Mouse (Mus musculus) mature B cell (primary cell): ENCODE results near the gene Bmp6.

Experiments
- in situ Hi-C: fragments of 300-500 bp; cut with MboI; formaldehyde crosslinking; loops from 2 replicates; pipeline ENCODE4 v1.14.3; 2019

Gene Bmp6

DNA sequence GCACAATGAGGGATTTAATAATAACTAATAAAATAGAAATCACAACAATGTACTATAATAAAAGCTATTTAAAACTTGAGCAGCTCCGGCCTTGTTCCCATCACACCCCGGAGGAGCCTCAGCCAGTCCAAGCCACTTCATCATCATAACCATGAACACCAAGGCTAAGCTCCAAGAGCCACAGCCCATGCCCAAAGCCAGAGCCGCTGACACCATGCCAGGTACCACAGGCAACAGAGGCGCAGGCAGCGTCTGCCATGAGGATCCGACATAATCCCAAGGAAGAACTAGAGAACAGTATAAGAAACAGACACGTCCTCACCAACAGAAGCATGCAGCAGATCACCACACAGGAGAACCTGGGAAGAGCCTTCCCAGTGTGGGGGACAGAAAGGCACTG, 169.0 kb downstream of the Bmp6 start:
- in situ Hi-C loops: no loop called here

DNA sequence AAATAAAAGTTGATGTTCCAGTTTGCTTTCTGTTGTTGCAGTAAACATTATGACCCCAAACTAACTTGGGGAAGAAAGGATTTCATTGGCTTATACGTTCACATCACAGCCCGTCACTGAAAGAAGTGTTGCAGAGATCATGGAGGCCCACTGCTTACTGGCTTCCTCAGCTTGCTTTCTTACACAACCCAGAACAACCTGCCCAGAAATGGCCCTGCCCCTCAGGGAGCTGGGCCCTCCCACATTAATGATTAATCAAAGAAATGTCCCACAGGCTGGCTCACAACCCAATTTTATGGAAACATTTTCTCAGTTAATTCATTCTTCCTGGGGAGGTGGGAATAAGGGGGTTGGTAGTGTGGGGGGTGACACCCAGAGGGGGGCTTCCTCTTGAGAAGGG, 170.5 kb downstream of the Bmp6 start:
- in situ Hi-C loops: no loop called here

DNA sequence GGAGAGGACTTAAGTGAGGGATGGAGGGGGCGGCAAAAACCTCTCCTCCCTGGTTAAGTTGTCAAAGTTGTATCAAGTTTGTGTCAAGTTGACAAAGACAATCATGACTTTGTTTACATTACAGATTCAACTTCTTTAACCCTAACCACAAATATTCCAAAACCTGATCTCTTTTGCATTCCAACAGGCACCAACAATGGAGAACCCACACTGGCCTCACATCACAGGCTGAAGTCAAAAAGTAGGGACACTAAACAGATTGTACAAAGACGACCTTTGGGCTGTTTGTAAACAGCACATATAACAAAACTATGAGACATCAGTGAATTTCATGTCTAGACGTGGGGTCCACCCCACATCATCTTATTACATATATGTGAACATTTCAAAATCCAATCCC, 170.9 kb downstream of the Bmp6 start:
- in situ Hi-C loops: no loop called here

DNA sequence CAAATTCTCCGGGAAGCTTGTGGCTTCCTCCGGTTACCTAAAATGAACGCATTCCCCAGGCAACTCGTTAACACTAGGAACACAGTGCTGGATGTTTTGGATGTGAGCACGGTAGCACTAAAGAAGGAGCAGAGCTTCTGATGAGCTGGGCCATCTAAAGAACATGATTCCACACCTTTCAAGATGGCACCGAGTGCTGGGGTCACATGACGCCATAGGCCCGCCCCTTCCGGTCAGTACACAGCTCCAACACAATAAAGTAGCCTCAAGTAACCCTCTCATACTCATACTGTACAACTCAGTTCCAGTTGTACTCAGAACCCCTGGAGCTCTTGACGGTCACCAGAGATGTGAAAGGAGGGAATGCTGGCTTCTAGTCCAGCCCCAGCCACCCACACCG, 171.7 kb downstream of the Bmp6 start:
- in situ Hi-C loops: no loop called here

DNA sequence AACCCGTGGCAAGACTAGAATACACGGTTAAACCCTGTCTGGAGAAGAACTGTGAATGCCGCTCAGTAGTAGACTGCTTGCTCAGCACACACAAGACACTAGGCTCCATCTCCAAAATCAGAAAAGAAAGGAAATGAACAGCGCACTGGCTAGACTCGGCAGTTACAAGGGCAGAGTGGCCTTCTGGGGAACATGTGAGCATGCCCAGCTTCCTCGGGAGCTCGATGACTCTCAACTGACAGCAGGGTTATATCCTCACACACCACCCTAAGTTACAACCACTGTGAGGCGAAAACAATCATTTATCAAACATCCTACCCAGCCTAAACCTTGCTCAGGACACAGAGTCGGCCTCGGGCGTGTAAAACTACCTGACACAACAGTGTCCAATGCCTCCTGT, 175.4 kb downstream of the Bmp6 start:
- in situ Hi-C loops: no loop called here

DNA sequence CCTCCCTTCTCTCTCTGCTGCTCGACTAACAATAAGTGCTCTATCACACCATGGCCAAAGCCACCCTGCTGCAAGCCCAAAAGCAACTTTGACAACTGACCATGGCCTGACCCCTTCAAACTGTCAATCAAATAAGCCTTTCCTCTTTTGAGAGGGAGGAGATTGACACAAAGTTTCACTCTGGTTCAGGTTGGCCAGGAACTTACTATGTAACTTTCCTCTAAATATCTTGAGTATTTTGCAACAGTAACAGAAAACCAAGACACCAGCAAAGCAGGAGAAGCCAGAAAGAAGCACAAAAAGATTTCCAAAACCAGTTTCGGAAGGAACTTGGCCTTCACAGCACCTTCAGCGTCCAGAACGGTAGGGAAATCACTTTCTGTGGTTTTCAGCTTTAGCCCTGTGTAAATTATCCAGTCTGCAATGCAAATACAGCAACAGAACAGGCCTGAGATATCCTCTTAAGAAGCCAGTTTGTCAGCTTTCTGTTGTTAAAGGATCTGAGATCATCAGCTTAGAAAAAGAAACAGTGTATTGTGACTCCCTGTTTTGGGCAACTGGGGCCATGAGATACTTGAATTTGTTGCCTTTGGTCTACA, 177.2 kb downstream of the Bmp6 start:
- in situ Hi-C loops: no loop called here

DNA sequence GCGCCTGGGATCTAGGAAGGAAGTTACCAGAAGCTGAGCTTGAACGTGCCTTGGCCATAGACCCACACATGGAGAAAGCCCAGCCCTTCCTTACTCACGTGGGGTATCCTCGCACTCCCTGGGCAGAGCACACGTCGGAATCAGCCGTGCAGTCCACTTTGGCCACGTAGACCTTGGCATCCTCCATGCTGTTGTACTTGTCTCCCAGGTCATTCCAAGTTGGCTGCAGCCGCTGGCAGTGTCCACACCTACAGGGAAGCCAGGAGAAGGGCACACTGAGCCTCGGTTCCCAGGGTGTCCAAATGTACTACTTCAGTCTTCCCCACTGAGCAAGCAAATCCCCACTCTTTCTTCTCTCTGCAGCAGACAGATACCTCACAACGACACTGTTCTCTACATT, 178.3 kb downstream of the Bmp6 start:
- in situ Hi-C loops: no loop called here

DNA sequence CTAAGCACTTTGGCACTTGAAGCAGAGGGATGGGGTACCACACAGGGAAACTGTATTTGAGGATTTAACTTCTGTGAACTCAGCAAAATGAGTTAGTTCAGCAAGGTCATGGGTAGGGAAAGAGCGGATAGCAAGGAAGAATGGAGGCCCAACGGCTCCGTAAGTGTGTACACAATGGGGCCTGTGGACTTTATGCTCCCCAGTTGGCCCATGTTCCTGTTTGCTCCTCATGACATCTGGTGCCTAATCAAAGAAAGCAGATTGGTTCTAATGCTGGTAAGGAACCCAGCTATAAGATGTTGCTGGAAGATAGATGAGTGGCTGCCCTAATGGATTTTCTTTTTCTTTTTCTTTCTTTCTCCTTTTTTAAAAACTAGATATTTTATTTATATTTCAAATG, 180.4 kb downstream of the Bmp6 start:
- in situ Hi-C loops: no loop called here

DNA sequence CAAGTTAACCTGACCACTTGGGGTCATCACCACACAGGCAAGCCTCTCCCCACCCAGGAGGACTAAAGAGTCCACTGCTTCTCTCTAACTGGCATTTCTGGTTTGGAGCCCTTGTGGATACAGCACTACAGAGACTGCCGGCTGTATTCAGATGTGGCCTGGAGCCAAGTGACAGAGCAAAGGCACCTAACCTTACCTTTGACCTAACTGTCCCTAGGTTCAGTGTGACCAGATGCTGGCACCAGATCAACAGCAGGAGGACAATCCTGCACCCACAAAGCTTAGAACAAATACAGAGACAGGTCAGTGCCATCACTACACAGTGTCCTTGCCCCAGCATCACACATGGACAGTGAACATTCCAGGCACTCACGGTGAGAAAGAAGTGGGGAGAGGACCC, 181.2 kb downstream of the Bmp6 start:
- in situ Hi-C loops: no loop called here

DNA sequence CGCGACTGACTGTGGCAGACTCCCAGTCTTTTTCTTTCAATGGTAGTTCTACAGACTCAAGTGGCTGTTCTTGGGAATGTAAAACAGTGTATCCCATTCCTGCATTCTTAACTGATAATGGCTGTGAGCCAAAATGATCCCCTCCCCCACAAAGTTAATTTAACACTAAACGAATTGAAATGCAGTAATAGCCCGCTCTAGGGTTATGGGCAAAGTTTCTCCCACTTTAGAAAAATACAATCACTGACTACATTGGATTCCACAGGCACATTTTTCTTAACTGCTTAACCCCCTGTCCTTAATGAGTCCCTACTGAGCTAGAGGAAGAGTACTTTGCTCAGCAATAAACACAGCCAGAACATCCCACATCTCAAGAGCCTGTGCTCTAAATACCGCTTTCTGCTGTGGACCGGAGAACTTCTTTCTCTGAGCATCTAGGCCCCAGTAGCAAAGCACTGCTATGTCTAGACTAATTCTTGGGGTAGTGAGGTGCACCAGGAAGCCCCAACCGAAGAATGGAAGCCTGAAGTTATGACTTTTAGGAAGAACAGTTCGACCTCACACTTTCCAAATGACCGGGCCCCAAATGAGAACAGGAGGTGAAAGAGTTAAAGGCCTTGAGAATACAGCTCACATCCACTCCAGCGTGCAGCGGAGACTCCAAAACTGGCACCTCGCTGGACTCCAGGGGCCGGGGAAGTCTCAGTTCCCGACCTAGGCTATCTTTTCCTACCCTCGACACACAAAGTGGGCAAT, 182.3 kb downstream of the Bmp6 start:
- in situ Hi-C loops: no loop called here

DNA sequence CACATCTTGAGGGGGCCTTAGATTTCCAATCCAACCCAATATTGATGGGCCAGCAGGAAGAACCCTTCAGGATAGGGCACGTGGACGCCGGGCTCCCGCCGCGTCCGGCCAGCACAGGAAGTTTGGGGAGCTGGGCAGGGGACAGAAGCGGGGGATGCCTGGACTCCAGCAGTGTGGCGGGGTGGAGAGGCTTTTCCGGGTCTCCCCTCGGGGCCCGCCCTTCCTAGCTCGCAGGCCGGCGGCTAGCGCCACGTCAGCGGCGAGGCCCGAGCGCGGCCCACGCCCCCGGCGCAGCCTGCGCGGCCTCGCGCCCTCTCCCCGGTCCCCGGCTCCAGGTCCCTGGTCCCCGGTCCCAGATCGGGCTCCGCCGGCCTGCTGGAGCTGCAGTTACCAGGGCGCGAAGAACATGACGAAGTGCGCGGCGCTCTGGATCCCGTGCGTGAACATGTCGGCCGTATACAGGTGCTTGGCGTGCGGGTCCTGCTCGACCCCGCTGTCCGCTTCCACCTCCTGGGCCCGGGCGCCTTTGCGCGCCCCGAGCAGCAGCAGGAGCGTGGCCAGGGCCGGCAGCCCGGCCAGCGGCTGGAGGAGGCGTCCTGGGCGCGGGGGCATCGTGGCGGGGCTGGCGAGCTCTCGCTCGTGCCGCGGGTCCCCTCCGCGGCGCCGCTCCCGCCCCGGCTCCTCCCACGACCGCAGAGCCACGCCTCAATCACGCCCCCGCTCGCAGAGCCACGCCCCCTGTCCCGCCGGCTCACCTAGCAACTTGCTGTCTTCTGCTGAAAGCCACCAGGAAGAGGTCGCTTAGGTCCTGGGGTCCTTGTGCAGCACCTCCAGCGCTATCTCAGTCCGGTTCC, 183.1 kb downstream of the Bmp6 start:
- in situ Hi-C loops: no loop called here

DNA sequence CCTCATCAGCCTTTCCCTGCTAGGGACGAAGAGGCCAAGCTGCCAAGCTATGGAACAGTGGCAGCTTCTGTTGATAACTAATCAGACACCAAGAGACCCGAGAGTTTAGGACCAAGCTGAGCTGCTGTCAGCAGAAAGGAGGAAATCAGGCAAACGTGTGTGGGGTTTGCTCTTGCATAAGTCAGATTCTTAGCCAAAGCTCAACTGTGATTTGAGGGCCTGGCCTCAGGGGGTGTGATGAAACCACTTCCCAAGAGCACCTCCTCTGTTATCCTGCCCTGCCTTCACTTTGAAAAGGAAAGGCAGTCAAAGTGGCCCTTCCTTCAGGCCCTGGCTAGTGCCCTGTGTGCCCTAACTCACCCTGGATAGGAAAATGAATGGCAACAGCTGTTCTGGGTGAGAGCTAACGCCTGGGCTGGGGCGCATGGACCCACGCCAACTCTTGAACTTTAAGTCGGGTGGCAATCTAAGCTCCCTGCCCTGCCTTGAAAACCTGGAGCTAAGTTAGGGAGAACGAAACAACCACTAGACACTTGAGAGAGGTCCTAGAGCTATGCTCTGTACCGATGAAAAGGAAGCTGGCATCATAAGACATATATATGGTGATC, 183.9 kb downstream of the Bmp6 start, which contains the start of gene Txndc5:
TSS of gene Txndc5 (minus strand) at position 138 of the 608 bp plus-strand sequence.
- in situ Hi-C loops: no loop called here

DNA sequence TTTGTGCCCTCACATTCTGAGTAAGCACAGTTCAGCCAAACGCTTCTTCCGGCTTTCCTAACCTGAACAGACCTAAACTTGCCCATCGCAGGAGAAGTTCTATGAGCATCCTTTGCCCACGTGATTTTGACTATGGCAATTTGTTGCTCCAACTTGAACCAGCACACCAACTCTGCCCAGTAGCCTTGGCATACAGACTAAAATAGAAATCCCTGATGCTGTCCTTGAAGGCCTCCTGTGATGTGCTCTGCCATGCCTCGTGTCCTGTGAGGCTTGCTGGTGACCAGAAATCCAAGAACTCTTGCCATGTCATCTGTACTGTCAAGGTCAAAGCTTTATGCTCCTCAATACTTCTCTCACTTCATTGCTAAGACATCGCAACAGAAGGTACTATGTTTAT, 184.7 kb downstream of the Bmp6 start:
- in situ Hi-C loops: no loop called here

DNA sequence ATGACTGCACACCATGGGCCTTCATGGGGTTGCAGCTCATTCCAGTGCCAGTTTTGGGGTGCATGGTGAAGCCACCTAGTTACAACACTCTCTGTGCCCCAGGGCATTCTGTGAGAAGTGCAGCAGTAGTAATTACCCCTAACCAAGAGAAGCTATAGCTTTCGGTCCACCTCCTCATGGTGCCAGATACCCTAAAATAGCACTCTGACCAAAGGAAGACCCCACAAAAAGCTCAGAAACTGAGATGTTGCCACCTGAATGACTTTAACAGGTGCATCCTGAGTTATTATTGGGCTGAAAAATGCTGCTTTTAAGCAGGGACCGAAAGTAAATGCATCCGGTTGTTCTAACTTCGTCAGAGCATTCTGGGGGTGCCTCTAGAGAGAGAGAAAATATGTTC, 186.6 kb downstream of the Bmp6 start:
- in situ Hi-C loops: no loop called here

DNA sequence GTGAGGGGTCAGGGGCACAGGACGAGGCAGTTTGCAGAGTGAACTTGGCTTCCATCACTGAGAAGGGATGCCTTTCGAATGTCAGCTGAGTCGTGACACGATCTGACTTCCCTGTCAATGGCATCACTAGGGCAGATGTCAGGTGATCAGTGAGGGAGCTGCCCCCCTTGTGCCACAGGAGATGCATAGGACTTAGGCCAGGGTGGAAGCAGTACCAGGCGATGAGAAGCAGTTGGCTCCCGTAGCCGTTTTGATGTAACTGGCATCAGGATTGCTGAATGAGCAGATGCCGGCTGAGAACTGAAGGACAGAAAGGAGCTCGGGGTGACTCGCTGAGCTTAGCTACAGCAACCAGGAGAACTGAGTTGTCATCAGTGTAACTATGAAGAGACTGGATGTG, 188.6 kb downstream of the Bmp6 start:
- in situ Hi-C loops: no loop called here

DNA sequence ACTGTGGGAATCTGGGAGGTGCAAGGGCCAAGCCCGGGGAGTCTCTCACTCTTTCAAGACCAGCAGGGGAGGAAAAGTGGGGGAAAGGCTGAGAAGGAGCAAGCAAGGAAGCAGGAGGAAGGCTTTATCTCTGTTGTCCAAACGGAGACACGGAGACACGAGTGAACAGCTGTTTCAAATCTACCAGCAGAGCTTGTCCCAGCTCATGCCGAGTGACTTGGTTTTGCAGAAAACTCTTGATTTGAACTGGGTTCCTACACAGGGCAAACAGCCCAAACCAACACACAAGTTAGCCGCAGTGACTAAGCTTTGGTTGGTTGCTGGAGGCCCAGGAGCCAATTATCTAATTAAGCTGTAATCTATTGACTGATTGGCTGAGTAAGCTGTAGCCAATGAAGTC, 189.1 kb downstream of the Bmp6 start:
- in situ Hi-C loops: no loop called here

DNA sequence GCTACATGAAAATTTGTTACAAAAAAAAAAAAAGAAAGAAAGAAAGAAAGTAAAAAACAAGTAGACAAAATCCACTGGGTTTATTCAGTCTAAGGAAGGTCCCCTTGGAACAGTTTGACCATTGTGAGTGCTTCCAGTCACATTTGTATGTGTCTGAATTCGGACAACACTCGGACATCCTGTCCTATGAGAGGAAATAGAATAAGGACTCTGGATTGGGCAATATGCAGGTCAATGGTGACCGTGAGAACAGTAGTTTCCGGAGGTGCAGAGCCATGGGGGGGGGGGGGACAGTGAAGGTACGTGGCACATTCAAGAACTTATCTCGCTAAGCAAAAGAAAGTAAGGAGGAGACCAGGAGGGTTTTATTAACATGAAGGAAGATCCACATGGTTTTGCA, 189.8 kb downstream of the Bmp6 start:
- in situ Hi-C loops: no loop called here

DNA sequence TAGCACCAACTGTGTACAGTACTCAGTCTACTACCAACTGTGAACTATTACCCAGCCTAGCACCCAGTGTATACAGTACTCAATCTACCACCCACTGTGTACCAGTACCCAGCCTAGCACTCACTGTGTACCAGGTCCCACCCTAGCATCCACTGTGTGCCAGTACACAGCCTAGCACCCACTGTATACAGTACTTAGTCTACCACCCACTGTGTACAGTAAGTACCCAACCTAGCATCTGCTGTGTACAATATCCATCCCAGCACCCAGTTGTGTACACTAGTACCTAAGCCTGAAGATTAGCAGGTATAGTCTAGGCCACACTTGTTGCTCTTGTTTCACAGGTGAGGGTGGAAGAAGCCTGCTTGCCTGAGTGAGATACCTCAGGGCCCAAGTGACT, 192.6 kb downstream of the Bmp6 start:
- in situ Hi-C loops: no loop called here

DNA sequence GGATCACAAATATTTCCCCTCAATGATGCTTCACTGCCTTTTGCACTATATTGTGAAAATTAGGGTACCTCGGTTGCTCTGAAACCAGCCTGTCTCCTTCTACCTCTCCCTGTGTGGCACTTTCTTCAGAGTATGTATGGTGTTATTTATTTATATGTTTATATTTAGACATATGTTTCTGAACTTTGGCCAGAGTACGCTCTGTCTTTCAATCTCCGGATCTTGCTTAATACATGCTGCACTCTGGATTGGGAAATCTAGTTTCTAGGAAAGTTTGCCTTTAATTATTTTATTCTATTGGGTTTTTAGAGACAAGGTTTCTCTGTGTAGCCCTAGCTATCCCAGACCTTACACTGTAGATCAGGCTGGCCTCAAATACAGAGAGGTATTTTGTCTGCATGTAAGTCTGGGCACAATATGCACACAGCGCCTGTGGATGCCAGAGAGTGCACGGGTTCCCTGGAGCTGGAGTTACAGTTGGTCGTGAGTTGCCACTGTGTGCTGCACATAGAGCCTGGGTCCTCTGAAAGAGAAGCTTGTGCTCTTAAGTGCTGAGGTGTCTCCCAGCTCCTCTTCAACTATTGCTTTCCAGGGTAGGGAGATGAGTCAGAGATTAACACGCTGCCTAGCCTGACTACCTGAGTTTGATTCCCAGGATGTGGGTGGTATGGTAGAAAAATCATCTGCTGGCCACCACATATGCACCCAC, 194.4 kb downstream of the Bmp6 start:
- in situ Hi-C loops: no loop called here

DNA sequence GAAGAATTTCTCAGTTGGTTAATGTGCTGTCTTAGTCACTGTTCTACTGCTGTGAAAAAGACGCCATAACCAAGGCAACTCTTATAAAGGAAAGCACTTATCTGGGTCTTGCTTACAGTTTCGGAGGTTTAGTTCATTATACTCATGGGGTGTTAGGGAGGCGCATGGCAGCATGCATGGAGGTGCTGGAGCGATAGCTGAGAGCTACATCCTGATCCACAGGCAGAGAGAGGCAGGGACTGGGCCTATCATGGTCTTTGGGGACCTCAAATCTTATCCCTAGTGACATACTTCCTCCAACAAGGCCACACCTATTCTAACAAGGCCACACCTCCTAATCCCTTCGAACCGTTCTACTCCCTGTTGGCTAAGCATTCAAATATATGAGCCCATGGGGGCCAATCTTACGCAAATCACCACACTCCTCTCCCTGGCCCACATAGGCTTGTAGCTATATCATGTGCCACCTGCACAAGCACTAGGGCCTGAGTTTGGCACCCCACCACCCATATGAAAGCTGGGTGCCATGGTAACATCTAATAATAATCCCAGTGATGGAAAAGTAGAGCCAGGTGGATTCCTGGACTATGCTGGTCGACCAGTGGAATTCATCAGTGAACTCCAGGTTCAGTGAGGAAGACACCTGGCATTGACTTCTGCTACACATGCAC, 198.7 kb downstream of the Bmp6 start:
- in situ Hi-C loops: no loop called here

DNA sequence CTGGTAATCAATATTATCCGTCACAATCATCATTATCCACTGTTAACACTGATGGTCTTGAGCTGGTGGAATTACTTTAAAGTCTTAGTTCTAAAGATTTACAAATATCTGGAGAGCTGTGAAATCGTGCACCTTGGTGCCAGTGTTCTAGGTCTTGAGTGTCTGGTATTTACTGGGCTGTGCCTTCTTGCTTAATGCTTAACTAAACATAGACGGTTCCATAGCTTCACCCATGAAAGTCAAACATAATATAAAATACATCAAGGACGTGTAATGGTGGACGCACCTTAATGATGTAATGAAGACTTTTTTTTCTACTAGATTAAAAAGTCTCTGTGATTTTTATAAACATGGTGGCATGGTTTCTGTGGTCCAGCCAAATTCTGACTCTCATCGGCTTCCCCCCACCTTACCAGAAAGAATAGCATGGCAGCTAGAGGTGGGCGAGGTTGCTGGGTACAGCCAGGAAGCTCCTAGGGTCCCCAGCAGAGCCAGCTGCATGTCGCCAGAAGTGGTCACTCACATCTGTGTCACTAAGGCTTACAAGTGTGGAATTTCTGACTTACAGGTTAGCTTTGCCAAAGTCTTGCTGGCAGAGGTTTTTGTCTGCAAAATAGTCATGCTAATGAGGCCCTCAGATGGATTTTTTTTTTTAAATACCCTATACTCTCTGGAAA, 200.0 kb downstream of the Bmp6 start:
- in situ Hi-C loops: no loop called here
